Mouse (Mus musculus): ENCODE results near the gene Gm49368. TPM values are rescaled to one million over a fixed set of nuclear protein-coding genes. Genes with fewer than 3 reads are reported as not detected.

The Gm49368 gene
- total RNA-seq, 2 experiments from 2014 or later, result not detected

DNA sequence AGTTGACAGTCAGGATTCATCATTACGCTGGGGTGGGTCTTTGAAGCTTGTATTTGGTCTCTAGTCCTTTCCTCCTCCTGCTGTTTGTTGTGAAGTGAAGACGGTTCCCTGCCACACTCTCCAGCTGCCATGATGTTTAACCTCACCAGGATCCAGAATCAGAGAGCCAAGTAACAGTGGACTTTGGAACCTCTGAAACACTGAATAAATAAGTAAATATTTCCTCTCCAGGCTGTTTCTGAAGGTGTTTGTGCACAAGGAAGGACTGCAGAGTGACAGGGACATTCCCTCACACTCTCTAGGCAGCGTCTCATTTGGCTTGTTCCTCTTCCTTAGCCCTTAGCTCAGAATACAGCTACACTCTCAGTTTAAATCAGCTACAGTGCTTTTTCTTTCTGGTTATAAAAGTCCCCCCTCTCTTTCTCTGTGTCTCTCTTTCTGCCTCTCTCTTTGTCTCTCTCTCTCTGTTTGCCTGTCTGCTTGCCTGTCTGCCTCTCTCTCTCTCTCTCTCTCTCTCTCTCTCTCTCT, 5.5 kb upstream of the Gm49368 start:
- intact Hi-C loops (cut with DNase I), result no loop called here
- no peak for DNase-seq

DNA sequence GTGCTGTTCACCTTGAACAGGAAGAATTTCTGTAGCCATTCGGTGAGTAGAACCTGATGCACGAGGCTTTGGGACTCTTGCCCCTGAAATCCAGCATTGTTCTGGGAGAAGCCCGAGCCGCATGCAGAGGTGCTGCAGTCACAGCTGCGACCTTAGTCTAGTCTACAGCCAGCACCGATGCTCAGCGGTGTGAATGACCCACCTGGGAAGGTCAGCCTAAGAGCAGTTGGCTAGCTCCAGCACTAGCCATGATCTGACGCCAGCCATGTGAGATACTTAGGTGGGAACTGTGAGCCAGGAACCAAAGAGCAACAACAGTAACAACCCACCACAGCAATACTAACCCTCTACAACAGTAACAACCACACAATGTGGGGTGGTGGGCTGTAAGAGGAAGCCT, 4.6 kb upstream of the Gm49368 start:
- DNase-seq, result no peak
- intact Hi-C loops (cut with DNase I), result no loop called here

DNA sequence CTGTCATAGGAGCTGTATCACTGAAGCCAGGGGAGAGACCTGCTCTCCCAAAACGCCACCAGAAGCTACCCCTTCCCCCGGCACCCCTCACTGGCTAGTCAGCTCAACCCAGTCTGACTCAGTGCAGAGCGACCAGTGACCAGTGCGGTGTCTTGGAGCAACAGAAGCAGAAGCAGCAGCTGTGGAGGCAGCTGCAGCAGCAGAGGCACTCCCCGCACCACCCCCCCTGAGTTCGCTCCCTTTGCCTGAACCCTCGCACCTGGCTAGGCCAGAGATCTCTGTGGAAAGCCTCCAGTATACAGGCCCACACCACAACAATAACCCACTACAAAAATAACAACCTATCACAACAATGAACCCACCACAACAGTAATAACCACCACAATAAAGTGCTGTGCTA, 3.9 kb upstream of the Gm49368 start:
- DNase-seq, result no peak
- intact Hi-C loops (cut with DNase I), result no loop called here

DNA sequence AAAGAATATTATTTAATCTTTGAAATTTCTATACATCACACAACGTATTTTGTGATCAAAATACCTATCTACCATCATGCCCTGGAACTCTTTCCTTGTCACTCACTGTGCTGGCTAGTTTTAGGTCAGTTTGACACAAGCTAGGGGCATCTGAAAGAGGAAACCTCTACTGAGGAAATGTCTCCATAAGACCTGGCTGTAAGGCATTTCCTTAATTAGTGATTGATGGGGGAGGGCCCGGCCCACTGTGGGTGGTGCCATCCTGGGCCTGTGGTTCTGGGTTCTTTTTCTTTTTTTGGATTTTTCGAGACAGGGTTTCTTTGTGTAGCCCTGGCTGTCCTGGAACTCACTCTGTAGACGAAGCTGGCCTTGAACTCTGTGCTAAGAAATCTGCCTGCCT, 3.4 kb upstream of the Gm49368 start:
- DNase-seq, result no peak
- intact Hi-C loops (cut with DNase I), result no loop called here

DNA sequence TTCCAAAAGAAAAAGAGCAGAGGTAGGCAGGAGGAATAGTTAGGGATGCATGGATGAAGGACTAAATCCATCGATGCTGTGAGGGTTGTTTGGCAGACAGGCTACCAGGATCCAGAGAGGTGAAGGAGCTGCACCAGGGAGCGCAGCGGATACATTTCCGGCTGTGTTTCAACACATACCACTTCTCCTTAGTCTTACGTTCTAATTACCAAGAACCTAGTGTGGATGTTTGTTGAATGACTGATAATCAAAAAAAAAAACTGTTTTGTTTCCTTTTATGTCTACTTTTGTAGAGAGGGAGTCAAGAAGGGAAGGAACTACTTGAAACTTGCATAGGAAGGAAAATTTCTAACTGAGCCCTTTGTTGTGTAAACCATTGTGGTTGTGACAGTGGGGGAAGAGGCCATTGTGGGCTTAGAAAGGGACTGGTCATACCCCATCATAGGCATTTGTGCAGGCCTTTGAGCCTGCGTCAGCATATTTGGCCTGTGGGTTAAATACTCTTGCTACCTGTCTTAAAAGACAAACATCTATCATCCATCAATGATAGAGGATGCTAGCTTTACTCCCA, 813 bp downstream of the Gm49368 start:
- intact Hi-C loops (cut with DNase I), result no loop called here
- DNase-seq, result no peak

DNA sequence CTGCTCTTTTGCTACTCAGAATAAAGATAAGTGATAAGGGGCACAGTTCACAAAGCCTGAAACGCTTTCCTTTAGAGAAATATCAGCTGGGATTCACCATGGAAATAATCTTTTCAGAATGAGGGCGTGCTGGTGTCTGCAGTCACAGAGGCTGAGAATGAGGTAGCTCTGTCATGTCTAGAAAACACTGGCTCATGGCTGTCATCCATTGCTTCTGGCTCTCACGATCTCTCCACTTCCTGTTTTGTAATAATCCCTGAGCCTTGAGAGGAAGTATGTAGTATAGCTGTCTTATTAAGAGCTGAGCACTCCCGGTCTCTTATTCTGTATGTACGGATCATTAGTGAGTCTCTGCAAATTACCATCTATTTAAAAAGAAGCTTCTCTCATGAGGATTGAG, 3.1 kb downstream of the Gm49368 start:
- no peak for DNase-seq
- intact Hi-C loops (cut with DNase I), result no loop called here

DNA sequence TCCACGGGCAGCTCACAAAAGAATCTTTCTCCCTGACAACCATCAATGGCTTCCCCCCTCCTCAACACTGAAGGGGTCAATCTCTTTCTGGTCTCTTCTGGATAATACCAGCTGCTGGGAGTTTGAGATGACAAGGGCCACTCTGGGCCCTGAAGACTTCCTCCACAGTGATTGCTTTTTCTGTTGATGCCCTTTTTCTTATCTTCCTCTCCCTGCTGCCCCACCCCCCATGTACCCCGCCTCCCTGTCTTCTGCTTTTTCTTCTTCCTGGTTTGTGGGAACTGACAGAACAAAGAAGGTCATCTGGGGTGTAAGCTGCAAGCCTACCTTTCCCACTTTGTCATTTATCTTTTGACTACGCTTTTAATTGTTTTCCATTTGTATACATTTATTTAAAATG, 5.4 kb downstream of the Gm49368 start:
- DNase-seq, result no peak
- intact Hi-C loops (cut with DNase I), result no loop called here

DNA sequence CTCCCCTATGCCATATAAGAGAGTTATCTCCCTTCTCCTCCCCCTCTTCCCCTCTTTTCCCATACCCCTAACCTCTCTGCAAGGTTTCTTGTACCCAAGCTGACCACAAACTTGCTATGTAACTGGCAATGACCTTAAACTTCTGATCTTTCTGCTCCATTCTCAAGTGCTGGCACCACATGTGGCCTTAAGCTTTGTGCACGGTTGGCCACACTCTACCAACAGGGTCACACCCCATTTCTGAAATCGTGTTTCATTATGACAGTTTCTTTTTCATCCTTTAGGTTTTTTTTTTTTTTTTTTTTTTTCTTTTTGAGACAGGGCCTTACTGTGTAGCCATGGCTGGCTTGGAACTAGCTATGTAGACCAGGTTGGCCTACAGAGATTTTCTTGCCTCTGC, 7.4 kb downstream of the Gm49368 start:
- DNase-seq, result no peak
- intact Hi-C loops (cut with DNase I), result no loop called here

DNA sequence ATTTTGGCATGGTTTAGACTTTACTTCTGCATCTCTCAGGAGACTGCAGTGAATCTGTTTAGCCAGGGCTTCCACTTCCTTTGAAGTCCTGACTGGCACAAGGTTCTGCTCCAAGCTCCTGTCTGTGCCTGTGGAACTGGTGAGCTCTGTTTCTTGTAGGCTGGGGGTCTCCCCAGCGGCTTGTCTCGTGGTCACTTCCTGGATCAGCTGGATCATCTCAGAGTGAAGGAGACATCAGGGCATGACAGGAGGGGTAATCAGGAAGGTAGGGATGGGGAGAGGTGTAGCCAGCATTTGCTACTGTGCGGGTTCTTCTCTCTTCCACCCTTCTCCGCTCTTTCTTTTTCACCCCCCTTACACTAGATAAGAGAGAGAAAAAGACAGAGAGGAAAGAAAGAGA, 9.3 kb downstream of the Gm49368 start:
- intact Hi-C loops (cut with DNase I), result no loop called here
- no peak for DNase-seq

DNA sequence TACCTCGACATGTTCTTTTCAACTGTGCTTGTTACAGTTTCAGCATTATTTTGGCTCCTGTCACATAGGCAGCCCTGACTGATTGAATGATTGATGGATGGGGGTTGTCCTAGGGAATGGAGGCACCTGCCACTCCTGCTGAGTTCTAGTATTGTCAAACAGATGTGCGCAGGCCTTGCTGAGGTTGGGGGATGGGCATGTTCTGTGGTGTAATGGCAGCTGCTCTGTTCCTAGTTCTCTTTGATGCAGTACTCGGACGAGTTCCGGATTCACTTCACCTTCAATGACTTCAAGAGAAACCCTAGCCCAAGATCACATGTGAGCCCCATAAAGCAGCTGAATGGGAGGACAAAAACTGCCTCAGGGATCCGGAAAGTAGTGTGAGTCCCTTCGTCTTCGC, 17.5 kb downstream of the Gm49368 start:
- DNase-seq, result no peak
- intact Hi-C loops (cut with DNase I), result no loop called here

DNA sequence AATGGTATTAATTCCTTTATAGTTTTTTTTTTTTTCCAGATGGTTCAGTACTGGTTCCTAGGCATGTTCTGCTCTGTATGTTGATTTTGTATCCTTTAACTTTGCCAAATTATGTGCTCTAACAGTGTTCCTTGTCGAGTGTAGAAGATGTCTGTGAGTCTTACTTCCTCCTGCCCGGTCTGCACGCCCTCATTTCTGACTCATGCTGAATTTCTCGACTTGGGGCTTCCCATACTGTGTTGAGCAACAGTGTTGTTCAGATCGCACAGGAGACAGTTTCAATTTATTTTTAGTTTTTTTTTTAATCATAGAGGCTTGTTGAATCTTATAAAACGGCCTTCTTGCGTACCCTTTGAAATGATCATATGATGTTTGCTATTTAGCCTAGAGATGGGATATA, 26.7 kb downstream of the Gm49368 start:
- DNase-seq, result no peak
- intact Hi-C loops (cut with DNase I), result no loop called here

DNA sequence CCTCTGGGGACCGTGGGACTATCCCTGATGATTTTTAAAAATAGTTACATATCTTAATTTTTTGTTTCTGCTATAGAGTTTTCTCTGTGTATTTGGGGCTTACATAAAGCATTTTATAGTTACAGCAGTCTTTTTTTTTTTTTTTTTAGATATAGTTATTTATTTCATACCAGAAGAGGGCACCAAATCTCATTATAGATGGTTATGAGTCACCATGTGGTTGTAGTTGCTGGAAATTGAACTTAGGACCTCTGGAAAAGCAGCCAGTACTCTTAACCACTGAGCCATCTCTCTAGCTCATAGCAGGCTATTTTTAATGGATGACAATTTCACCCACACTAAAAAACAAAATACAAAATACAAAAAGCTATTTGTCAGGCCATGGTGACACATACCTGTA, 35.7 kb downstream of the Gm49368 start:
- DNase-seq, result no peak
- intact Hi-C loops (cut with DNase I), result no loop called here

DNA sequence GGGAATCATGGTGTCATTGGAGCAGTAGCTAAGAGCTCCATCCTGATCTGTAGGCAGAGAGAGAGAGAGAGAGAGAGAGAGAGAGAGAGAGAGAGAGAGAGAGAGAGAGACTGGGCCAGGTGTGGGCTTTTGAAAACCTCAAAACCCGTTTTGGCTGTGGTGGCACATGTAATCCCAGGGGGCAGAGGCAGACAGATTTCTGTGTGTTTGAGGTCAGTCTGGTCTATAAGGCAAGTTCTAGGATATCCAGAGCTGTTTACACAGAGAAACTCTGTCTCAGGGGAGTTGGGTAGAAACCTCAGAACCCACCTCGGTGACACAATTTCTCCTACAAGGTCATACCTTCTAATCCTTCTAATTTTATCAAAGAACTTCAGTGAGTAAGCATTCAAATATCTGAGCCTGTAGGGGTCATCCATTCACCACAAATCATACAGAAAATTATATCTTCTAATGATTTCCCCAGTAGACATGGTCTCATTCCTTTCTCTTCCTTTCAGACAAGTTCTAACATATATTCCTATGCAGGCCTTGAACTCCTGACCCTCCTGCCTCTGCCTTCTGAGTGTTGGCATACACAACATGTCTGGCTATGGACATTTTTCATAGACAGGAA, 38.4 kb downstream of the Gm49368 start:
- no peak for DNase-seq
- intact Hi-C loops (cut with DNase I), result loop anchor here (2.0 kb wide), 1 partner anchor 108 kb away; no protein-coding TSS in a partner anchor

DNA sequence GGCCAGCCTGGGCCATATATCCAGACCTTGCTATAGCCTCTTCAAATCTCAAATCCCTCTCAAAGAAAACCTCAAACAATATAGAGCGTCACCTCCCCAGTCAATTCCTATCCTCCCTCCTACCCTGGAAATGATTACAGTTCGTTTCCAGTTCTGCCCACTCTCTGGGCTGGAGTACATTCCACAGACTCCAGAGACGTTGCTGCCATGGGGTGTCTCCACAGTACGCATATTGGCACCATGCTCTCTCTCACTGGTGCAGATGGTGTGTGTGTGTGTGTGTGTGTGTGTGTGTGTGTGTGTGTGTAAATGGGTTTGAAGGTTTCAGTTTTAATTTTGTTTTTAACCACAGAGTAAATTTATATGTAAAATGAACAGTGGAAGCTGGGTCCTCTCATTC, 42.8 kb downstream of the Gm49368 start:
- DNase-seq, result no peak
- intact Hi-C loops (cut with DNase I), result no loop called here

DNA sequence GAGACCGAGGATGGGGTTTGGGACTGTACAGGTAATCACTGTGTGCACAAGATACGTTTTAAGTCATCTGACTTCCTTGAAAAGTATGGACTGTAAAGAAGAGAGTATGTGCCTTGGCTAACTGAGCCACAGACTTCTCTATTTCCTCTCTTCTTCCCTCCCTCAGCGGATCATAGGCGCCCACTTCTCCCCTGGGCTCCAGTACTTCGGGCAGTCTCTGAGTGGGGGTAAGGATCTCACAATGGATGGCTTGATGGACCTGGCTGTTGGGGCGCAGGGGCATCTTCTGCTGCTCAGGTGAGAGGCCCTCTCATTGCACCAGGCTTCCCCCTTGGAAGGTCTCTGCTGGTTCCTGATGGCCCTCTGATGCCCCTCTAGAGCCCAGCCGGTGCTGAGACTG, 45.0 kb downstream of the Gm49368 start:
- intact Hi-C loops (cut with DNase I), result no loop called here
- no peak for DNase-seq

DNA sequence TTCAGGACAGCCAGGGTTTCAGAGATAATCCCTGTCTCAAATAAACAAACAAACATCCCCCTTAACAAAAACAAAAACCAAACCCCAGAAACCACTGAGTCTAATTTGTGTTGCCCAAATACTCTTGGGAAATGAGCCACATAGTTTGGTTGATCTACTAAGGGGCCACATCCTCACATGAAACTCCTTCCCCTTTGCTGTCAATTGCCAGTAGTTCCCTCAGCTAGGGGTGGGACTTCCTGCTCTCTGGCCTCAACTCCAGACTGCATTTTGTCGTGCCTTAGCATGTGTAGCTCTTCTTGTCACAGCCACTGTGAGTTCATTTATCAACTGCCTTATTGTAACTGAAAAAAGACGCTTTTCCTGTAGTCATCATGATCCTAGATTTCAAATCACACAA, 47.8 kb downstream of the Gm49368 start:
- intact Hi-C loops (cut with DNase I), result no loop called here
- no peak for DNase-seq

DNA sequence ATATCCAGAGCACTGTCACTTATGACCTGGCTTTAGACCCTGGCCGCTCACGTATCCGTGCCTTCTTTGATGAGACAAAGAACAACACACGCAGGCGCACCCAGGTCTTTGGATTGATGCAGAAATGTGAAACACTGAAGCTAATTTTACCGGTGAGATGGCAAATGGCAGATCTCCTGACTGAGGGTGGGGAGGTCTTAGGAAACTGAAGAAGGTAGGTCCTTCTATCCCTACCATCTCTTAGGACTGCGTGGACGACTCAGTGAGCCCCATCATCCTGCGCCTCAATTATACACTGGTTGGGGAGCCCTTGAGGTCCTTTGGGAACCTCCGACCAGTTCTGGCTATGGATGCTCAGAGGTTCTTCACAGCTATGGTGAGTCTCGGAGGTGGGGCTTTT, 49.6 kb downstream of the Gm49368 start:
- intact Hi-C loops (cut with DNase I), result no loop called here
- DNase-seq, result no peak

DNA sequence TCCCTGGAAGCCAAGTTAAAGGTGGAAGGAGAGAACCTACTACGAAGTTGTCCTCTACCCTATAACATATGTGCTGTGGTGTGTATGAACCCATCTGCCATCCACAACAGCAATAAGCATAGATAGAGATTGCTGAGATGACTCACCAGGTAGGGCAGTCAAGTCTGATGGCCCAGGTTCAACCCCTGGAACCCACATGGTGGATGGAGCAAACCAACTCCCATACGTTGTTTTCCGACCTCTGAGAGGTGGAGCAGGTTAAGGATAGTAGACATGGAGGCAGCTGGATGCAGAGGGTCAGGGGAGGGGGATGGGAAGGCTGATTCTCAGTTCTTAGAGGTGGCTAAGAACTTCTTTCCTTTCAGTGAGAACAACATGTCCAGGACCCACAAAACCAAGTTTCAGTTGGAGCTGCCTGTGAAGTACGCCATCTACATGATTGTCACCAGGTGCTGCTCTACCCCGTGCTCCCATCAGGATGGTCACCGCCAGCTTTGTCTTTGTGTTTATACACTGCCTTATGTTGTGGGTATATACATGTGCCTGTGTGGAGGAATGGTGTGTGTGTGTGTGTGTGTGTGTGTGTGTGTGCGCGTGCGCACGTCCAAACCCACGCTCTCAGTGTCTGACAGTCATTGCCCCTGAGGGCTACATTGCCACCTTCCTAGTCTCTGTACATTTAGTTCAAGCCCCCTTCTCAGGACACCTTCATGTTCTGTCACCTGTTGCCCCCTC, 52.1 kb downstream of the Gm49368 start:
- DNase-seq, result no peak
- intact Hi-C loops (cut with DNase I), result no loop called here

DNA sequence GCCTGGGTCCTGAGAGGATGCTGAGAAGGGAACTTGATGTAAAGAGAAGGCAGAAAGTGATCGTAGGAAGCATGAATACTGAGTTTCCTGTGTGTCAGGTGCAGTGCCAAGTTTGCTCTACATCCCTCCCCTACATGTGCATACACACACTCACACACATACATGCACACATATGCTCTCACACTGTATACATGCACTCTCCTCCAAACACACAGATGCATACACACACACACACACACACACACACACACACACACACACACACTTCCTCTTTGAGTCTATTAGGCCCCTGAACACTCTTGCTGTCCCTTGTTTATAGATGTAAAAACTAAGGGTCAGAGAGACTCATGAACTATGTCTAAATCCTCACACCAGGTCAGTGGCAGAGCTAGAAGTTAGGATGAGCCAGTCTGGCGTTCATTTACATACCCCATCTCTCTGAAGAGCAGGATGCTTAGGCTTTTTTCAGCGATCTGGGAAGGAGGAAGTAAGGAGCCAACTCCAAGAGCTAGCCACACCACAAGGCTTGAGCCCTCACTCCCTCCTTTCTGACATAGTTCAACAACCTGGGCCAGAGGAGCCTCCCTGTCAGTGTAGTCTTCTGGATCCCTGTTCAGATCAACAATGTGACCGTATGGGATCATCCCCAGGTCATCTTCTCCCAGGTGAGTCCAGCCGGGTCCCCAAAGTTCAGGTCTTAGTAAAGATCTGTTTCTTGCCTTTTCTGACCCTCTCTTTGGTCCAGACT, 52.9 kb downstream of the Gm49368 start:
- intact Hi-C loops (cut with DNase I), result no loop called here
- DNase-seq, result no peak

DNA sequence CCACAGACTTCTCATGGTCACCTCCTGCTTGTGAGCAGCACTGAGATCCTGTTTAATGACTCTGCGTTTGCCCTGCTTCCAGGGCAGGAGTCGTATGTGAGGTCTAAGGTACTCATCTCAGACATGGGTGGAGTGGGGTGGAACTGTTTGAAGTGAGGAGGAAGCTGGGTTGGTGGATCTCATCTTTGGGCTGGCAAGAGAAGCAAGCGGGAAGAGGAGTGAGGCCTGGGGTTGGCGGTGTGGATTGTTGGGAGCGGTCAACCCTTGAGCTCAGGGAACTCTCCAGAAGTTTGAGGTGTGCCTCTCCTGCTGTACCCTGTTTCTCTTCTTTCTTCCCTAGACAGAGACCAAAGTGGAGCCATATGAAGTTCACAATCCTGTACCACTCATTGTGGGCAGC, 53.9 kb downstream of the Gm49368 start:
- intact Hi-C loops (cut with DNase I), result no loop called here
- no peak for DNase-seq

DNA sequence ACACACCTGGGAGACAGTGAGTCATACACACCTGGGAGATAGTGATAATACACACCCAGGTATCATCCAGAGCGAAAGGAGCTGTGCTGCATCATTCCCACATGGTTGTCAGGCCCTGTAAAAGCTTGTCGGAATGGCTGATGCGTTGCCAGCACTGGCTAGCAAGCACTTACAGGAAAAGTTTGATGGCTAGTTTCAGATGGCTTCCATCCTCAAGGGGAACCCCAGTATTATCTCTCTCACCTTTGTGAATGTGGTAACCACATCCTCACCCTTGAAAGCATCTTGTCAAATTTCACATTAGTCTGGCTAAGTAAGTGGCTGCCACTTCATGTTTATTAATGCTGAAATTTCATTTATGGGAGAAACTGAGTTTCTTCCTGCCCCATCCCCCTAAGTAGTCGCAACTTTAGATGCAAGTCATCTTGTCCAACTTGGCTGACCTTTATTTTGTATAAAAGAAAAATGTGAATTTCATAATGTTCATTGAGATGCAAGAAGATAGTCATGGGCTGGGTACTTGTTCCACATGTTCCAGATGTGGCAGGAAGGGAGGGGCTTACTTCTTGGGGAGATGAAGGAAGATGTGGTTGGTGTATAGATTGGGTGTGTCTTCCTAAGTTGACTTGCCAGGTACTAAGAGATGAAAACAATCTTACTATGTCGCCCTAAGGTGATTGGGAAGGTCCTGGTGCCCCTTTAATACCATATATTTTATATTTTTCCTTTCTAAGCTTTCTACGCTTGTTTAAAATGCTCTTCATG, 57.4 kb downstream of the Gm49368 start:
- intact Hi-C loops (cut with DNase I), result no loop called here

More for the DNA sequence above, 57.4 kb downstream of the Gm49368 start:
- no peak for DNase-seq

All from left cerebral cortex, postnatal 4 days (tissue).